ENCODE assay signal across 24 mouse cellular contexts in the genomic region with DNA sequence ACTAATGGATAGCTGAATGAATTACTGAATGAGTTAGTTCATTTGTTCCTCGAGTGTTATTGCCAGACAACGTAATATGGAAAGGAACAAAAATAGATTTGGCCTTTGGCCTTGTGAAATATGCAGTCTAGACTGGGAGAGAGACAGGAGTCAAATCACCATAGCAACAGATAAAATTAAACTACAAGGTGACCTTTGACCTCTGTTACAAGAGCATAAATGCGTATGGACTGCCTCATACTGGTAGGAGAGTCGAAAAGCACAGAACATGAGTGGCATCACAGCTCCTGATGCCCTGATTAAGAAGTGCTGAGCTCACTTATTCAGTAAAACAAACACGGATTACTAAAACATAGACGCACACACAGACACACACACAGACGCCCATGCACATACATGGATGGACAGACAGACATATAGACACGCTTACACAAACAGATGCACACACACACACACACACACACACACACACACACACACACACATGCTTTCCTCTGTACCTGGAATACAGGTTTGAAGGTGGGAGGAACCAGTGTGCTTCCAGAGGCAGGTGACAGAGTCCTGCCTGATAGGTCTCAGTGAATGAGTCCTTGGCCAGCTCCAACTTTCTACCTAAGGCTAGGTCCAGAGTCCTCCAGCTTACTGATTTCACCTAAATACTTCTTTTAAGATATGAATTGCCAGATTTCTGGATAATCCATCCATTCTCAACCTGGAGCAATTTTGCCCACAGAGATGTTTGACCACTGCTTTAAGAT.
DNase-seq lines count a peak whose midpoint lies in the region; ATAC-seq and TF ChIP-seq lines count a peak whose summit lies in the region.
"Had no signal": no experiment of that assay in that cellular context is flagged by ENCODE, and none has a peak within 500 bp of the region (broad histone marks: within the 10 kb centered on the region; RNA-seq: fewer than 3 reads in every experiment).

No protein-coding gene starts in this region.

- no peaks in the 10 kb centered on the region for H3K27me3 ChIP-seq in forebrain, embryonic 14.5 days (replicated peaks; ENCODE audit: control insufficient read depth, insufficient read depth, low read length)
- no peaks in the 10 kb centered on the region for H3K27me3 ChIP-seq in forebrain, embryonic 13.5 days
- H3K27me3 ChIP-seq in kidney, adult 2 months (replicated peaks; ENCODE audit: control insufficient read depth, insufficient read depth, low read length) = no peaks in the 10 kb centered on the region
- no peaks in the 10 kb centered on the region for H3K27me3 ChIP-seq in lung, embryonic 14.5 days (ENCODE audit: insufficient read depth, low read length)
- no peaks in the 10 kb centered on the region for H3K27me3 ChIP-seq in intestine, embryonic 16.5 days (replicated peaks; ENCODE audit: control insufficient read depth, insufficient read depth, low read length)
- H3K27me3 ChIP-seq: heart, embryonic 13.5 days; hindbrain, embryonic 15.5 days; limb, embryonic 13.5 days; liver, embryonic 15.5 days had no signal

- ATAC-seq in forebrain, embryonic 14.5 days = no peak
- ATAC-seq in forebrain, embryonic 13.5 days = no peak
- ATAC-seq in lung, embryonic 14.5 days (ENCODE audit: insufficient read depth) = no peak
- peak; percentile 88 for ATAC-seq in intestine, embryonic 16.5 days

- TF ChIP-seq POLR2A in kidney, adult 2 months (IDR thresholded peaks at IDR 0.05; ENCODE audit: low read depth, low read length) = no peak
- TF ChIP-seq POLR2A in lung, adult 2 months (IDR thresholded peaks at IDR 0.05; ENCODE audit: borderline replicate concordance, extremely low read depth, low read depth, low read length) = no peak

- H3K36me3 ChIP-seq in forebrain, embryonic 14.5 days (ENCODE audit: control insufficient read depth, insufficient read depth, low read length) = no peaks in the 10 kb centered on the region
- no peaks in the 10 kb centered on the region for H3K36me3 ChIP-seq in forebrain, embryonic 13.5 days (ENCODE audit: poor library complexity, severe bottlenecking)
- H3K36me3 ChIP-seq in kidney, adult 2 months (ENCODE audit: control insufficient read depth, insufficient read depth, low read length) = no peaks in the 10 kb centered on the region
- no peaks in the 10 kb centered on the region for H3K36me3 ChIP-seq in lung, embryonic 14.5 days (ENCODE audit: insufficient read depth)
- no peaks in the 10 kb centered on the region for H3K36me3 ChIP-seq in intestine, embryonic 16.5 days (ENCODE audit: control insufficient read depth, insufficient read depth, low read length)
- H3K36me3 ChIP-seq: forebrain, embryonic 10.5 days; heart, embryonic 13.5 days; hindbrain, embryonic 15.5 days; limb, embryonic 13.5 days; liver, embryonic 15.5 days; midbrain, embryonic 10.5 days had no signal

- H3K9ac ChIP-seq in forebrain, embryonic 14.5 days (ENCODE audit: low read length) = no peak overlapping the region
- H3K9ac ChIP-seq in forebrain, embryonic 13.5 days = no peak overlapping the region
- no peak overlapping the region for H3K9ac ChIP-seq in lung, embryonic 14.5 days
- no peak overlapping the region for H3K9ac ChIP-seq in intestine, embryonic 16.5 days (ENCODE audit: low read depth, low read length)
- H3K9ac ChIP-seq: heart, embryonic 13.5 days; hindbrain, embryonic 15.5 days; limb, embryonic 13.5 days; liver, embryonic 15.5 days had no signal

- WGBS in forebrain, embryonic 14.5 days = 90% methylated on average over 8 of the region's 8 CpGs
- 92% methylated on average over 8 of the region's 8 CpGs for WGBS in forebrain, embryonic 13.5 days
- 70% methylated on average over 8 of the region's 8 CpGs for WGBS in kidney, adult 2 months
- 66% methylated on average over 8 of the region's 8 CpGs for WGBS in lung, embryonic 14.5 days
- WGBS in lung, adult 2 months = 70% methylated on average over 8 of the region's 8 CpGs
- 61% methylated on average over 8 of the region's 8 CpGs for WGBS in intestine, embryonic 16.5 days

- H3K27ac ChIP-seq in forebrain, embryonic 14.5 days (ENCODE audit: low read depth, low read length) = no peak overlapping the region
- no peak overlapping the region for H3K27ac ChIP-seq in forebrain, embryonic 13.5 days
- H3K27ac ChIP-seq in kidney, adult 2 months (ENCODE audit: insufficient read depth, low read depth, low read length) = no peak overlapping the region
- no peak overlapping the region for H3K27ac ChIP-seq in lung, embryonic 14.5 days (ENCODE audit: low read depth)
- no peak overlapping the region for H3K27ac ChIP-seq in intestine, embryonic 16.5 days (ENCODE audit: low read length)
- H3K27ac ChIP-seq: forebrain, embryonic 10.5 days; heart, embryonic 13.5 days; hindbrain, embryonic 15.5 days; limb, embryonic 13.5 days; liver, embryonic 15.5 days; midbrain, embryonic 10.5 days had no signal

- peak; percentile 11 for DNase-seq in forebrain, embryonic 14.5 days (ENCODE audit: low spot score)
- DNase-seq in kidney, adult 2 months = peak; percentile 24
- DNase-seq in kidney, postnatal 4 days = no peak
- DNase-seq in lung, embryonic 14.5 days = peak; percentile 46
- DNase-seq in lung, adult 2 months = no peak
- DNase-seq in adrenal gland, postnatal 25 days = no peak
- DNase-seq: adrenal gland, postnatal 36 days; cerebellum, adult 11 months; cerebellum, adult 9-11 months; gastrocnemius, postnatal 14 days; heart, adult 11 months; heart, postnatal 4 days; kidney, adult 11 months; kidney, postnatal 25 days; layer of hippocampus, adult 9-11 months; thymus, postnatal 14 days had no signal

- no peaks in the 10 kb centered on the region for H3K9me3 ChIP-seq in forebrain, embryonic 14.5 days (replicated peaks; ENCODE audit: control insufficient read depth, low read length)
- no peaks in the 10 kb centered on the region for H3K9me3 ChIP-seq in forebrain, embryonic 13.5 days (replicated peaks)
- H3K9me3 ChIP-seq in lung, embryonic 14.5 days (ENCODE audit: low read depth, low read length) = no peaks in the 10 kb centered on the region
- H3K9me3 ChIP-seq in intestine, embryonic 16.5 days (ENCODE audit: control insufficient read depth, low read length) = no peaks in the 10 kb centered on the region
- H3K9me3 ChIP-seq: forebrain, embryonic 10.5 days; heart, embryonic 13.5 days; hindbrain, embryonic 15.5 days; limb, embryonic 13.5 days; liver, embryonic 15.5 days; midbrain, embryonic 10.5 days had no signal

- no peak overlapping the region for H3K4me2 ChIP-seq in forebrain, embryonic 14.5 days (ENCODE audit: low read length)
- H3K4me2 ChIP-seq in forebrain, embryonic 13.5 days = no peak overlapping the region
- H3K4me2 ChIP-seq in lung, embryonic 14.5 days = no peak overlapping the region
- H3K4me2 ChIP-seq in intestine, embryonic 16.5 days (ENCODE audit: low read depth, low read length) = no peak overlapping the region
- H3K4me2 ChIP-seq: heart, embryonic 13.5 days; hindbrain, embryonic 15.5 days; limb, embryonic 13.5 days; liver, embryonic 15.5 days had no signal

- TF ChIP-seq CTCF in kidney, adult 2 months (conservative IDR thresholded peaks at IDR 0.05; ENCODE audit: insufficient read depth, insufficient read length, low read depth, low read length) = no peak
- no peak; the same call in 1 of the 2 replicates for TF ChIP-seq CTCF in lung, embryonic 14.5 days (IDR thresholded peaks at IDR 0.05; ENCODE audit: low read depth)
- no peak for TF ChIP-seq CTCF in lung, adult 2 months (IDR thresholded peaks at IDR 0.05; ENCODE audit: insufficient read depth, low read length)

- H3K4me3 ChIP-seq in forebrain, embryonic 14.5 days (ENCODE audit: low read depth, low read length) = no peak overlapping the region
- H3K4me3 ChIP-seq in forebrain, embryonic 13.5 days = no peak overlapping the region
- H3K4me3 ChIP-seq in kidney, adult 2 months (ENCODE audit: insufficient read depth, low read depth, low read length) = no peak overlapping the region
- no peak overlapping the region for H3K4me3 ChIP-seq in lung, embryonic 14.5 days (ENCODE audit: low read depth, low read length)
- no peak overlapping the region for H3K4me3 ChIP-seq in lung, adult 2 months (replicated peaks; ENCODE audit: extremely low read depth, low read depth, low read length)
- H3K4me3 ChIP-seq in intestine, embryonic 16.5 days (ENCODE audit: low read length) = no peak overlapping the region
- H3K4me3 ChIP-seq: forebrain, embryonic 10.5 days; heart, embryonic 13.5 days; hindbrain, embryonic 15.5 days; limb, embryonic 13.5 days; liver, embryonic 15.5 days; midbrain, embryonic 10.5 days had no signal

- no peaks in the 10 kb centered on the region for H3K4me1 ChIP-seq in forebrain, embryonic 14.5 days (ENCODE audit: control insufficient read depth, insufficient read depth, low read length)
- no peaks in the 10 kb centered on the region for H3K4me1 ChIP-seq in forebrain, embryonic 13.5 days
- no peaks in the 10 kb centered on the region for H3K4me1 ChIP-seq in kidney, adult 2 months (ENCODE audit: control insufficient read depth, insufficient read depth, low read length)
- H3K4me1 ChIP-seq in lung, embryonic 14.5 days (ENCODE audit: insufficient read depth) = no peaks in the 10 kb centered on the region; the same call in 1 of the 2 replicates
- H3K4me1 ChIP-seq in lung, adult 2 months (ENCODE audit: control insufficient read depth, insufficient read depth, low read length) = no peaks in the 10 kb centered on the region
- H3K4me1 ChIP-seq in intestine, embryonic 16.5 days (ENCODE audit: control insufficient read depth, insufficient read depth, low read length) = no peaks in the 10 kb centered on the region; the same call in 1 of the 2 replicates
- H3K4me1 ChIP-seq: forebrain, embryonic 10.5 days; hindbrain, embryonic 15.5 days; limb, embryonic 13.5 days; liver, embryonic 15.5 days; midbrain, embryonic 10.5 days had no signal

Comparison
In these comparisons a context has a peak if more than half of its experiments do, and no peak if none do; other contexts are left out.
1. DNase-seq: peak in forebrain, embryonic 14.5 days (single experiment), kidney, adult 2 months (single experiment) and lung, embryonic 14.5 days (single experiment); none in kidney, postnatal 4 days (0 of 2), lung, adult 2 months (single experiment) and adrenal gland, postnatal 25 days (single experiment).